Mouse (Mus musculus) lung, postnatal 0 days (tissue): ENCODE measurements around the gene St8sia1. TPM values are rescaled to one million over a fixed set of nuclear protein-coding genes. Genes with fewer than 3 reads are reported as not detected.

Experiments
- ATAC-seq: fragments of 200-750 bp; cut with Nextera tagmentation; 2 replicates; pipeline ENCODE4 v1.8.0; 2017; ENCODE audit warnings: moderate library complexity
- DNase-seq: peaks from one replicate; pipeline ENCODE4 v3.0.0-alpha.2; 2016; ENCODE audit warnings: low spot score
- H3K27ac ChIP-seq: fragments of 300-500 bp; sonication (generic); 2 replicates; pipeline ENCODE4 v1.5.1; 2014; ENCODE audit warnings: antibody characterized with exemption, mild to moderate bottlenecking, low read length, mixed read lengths
- H3K27me3 ChIP-seq: fragments of 300-500 bp; sonication (generic); replicated peaks from 2 replicates; pipeline ENCODE4 v1.6.1; 2014; ENCODE audit warnings: low read length, mixed read lengths; ENCODE audit not compliant: insufficient read depth
- H3K36me3 ChIP-seq: fragments of 300-500 bp; sonication (generic); 2 replicates; pipeline ENCODE4 v1.6.1; 2014; ENCODE audit warnings: low read length, mixed read lengths; ENCODE audit not compliant: insufficient read depth
- H3K4me1 ChIP-seq: fragments of 300-500 bp; sonication (generic); 2 replicates; pipeline ENCODE4 v1.6.1; 2014; ENCODE audit warnings: antibody characterized with exemption, low read depth, low read length, mixed read lengths; ENCODE audit not compliant: insufficient read depth
- H3K4me2 ChIP-seq: fragments of 300-500 bp; sonication (generic); replicated peaks from 2 replicates; pipeline ENCODE4 v1.6.1; 2014; ENCODE audit warnings: low read depth, mild to moderate bottlenecking, low read length, moderate library complexity, mixed read lengths
- H3K4me3 ChIP-seq: fragments of 300-500 bp; sonication (generic); 2 replicates; pipeline ENCODE4 v1.5.1; 2014; ENCODE audit warnings: low read depth, low read length
- H3K9ac ChIP-seq: fragments of 300-500 bp; sonication (generic); replicated peaks from 2 replicates; pipeline ENCODE4 v1.6.1; 2014; ENCODE audit warnings: low read depth, mild to moderate bottlenecking
- H3K9me3 ChIP-seq: fragments of 300-500 bp; sonication (generic); 2 replicates; pipeline ENCODE4 v1.6.1; 2016; ENCODE audit warnings: low read length, mixed read lengths
- CTCF ChIP-seq: IDR thresholded peaks from 2 replicates; pipeline ENCODE4 v1.5.1; 2016; ENCODE audit warnings: antibody characterized with exemption, mild to moderate bottlenecking
- EP300 ChIP-seq: IDR thresholded peaks from 2 replicates; pipeline ENCODE4 v1.6.1; 2016; ENCODE audit warnings: antibody characterized with exemption, mild to moderate bottlenecking, control low read depth
- WGBS: fragments of 180-500 bp; shearing (Covaris S2); extraction: QIAGEN DNeasy Blood & Tissue Kit; methylation state at CpG from one replicate; pipeline ENCODE4 v1.1.7; 2014; 5-methylcytosine and 5-hydroxymethylcytosine counted together
- polyA plus RNA-seq: library from polyadenylated mRNA; unstranded; fragments of >200 nt; fragmentation: Nextera tagmentation; extraction: Ambion mirVana; gene quantifications from 2 replicates; pipeline ENCODE4 v1.2.1, GENCODE M21; 2015

Gene St8sia1
- polyA plus RNA-seq, 1 experiment from 2014 or later, result 0.11 TPM

DNA sequence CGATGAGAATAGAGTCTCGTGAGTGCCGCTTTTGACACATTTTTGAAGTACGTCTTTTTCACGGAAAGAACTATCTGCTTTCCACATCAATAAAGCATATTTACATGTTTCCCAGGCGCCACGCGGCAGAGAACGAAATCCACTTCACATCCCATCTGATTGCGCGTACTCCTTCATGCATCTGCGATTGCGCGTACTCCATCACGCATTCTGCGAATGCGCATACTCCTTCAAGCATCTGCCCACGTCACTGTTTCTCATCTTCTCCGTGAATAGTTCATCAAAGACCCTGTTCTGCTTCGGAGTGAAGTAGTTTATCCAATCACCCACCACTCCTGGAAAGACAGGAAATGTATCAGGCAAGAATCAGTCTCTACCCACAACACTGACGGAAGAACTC lies 178.1 kb downstream of the St8sia1 start:
- no peak overlapping the region for H3K27ac ChIP-seq
- TF ChIP-seq EP300 (no peak), CTCF (no peak)
- no peaks in the 10 kb centered on the region for H3K36me3 ChIP-seq
- no peak overlapping the region for H3K4me3 ChIP-seq
- H3K9ac ChIP-seq, result no peak overlapping the region
- H3K27me3 ChIP-seq, result no peaks in the 10 kb centered on the region
- H3K9me3 ChIP-seq, result no peaks in the 10 kb centered on the region
- ATAC-seq, result no peak
- 81% methylated on average over 21 of the region's 21 CpGs for whole genome bisulfite sequencing
- H3K4me1 ChIP-seq, result no peaks in the 10 kb centered on the region
- H3K4me2 ChIP-seq, result no peak overlapping the region
- no peak for DNase-seq

DNA sequence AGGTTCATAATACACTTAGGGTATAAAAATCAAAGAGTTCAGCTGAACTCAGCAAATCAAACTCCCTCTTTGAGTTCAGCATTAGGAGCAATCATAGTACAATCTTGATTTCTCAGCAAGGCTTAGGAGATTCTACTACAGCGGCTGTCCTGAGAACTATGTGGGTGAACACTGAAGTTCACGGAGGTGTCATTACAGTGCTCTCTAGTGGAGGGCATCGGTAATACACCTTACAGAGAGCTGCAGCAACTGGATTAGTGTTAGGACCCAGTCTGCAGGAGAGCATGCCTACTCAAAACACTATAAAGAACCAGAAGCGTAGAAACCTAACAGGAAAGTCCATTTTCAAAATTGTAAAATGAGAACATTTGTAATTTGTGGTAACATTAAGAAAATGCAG lies 178.9 kb downstream of the St8sia1 start:
- 34% methylated on average over 4 of the region's 4 CpGs for WGBS
- Histone ChIP-seq H3K36me3 (no peaks in the 10 kb centered on the region), H3K4me1 (no peaks in the 10 kb centered on the region), H3K4me3 (no peak overlapping the region), H3K9ac (no peak overlapping the region), H3K4me2 (no peak overlapping the region), H3K9me3 (no peaks in the 10 kb centered on the region), H3K27me3 (no peaks in the 10 kb centered on the region), H3K27ac (no peak overlapping the region)
- ATAC-seq (no peak), DNase-seq (peak; percentile 57)
- TF ChIP-seq EP300 (no peak), CTCF (peak; percentile 82)

DNA sequence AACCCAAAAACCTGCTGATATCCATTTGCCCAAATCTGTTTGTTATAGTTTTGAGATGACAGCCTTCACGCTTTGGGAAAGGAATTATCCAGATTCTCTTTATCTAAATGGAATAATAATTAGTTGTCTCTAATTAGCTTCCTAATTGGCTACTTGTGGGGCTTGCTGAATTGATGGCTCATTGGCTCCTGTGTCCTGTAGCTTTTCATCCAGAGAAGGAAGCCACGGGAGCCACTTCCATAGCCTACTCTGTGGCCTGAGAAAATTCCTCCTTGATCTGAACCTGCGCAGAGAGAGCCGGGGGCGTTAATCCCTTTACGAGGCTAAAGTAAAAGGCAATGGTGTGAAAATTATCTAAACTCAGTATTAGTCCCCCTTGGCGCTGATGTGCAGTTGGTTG lies 183.0 kb downstream of the St8sia1 start:
- H3K27ac ChIP-seq, result no peak overlapping the region
- no peak overlapping the region for H3K4me2 ChIP-seq
- no peaks in the 10 kb centered on the region for H3K4me1 ChIP-seq
- ATAC-seq (no peak), DNase-seq (no peak)
- H3K4me3 ChIP-seq, result no peak overlapping the region
- TF ChIP-seq EP300, result no peak
- TF ChIP-seq CTCF, result no peak
- no peaks in the 10 kb centered on the region for H3K9me3 ChIP-seq
- H3K27me3 ChIP-seq, result no peaks in the 10 kb centered on the region
- WGBS, result 83% methylated on average over 7 of the region's 7 CpGs
- H3K9ac ChIP-seq, result no peak overlapping the region
- peaks cover 5% of the 10 kb centered on the region; the same call in 1 of the 2 replicates for H3K36me3 ChIP-seq

DNA sequence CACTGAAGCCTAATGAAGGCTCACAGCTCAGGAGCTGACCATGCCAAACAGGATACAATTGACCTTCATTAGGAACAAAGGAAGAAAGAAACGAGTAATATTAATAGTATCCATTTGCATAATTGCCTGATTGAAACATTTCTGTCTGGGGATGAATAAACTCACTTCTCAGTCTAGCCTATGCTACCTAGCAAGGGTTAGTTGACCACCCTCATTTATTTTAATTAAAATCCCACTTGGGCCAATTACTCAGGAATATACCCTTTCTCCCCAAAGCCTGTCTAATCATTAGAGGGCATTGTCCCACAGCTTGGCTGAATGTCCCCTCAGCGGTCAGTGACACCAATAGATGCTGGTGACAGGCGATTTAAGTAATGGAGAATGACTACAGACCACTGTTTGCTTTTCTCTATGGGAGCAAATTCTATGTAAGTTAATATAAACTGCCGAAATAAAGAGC lies 183.6 kb downstream of the St8sia1 start:
- Histone ChIP-seq H3K9ac (no peak overlapping the region), H3K4me2 (no peak overlapping the region), H3K36me3 (peaks cover 5% of the 10 kb centered on the region; the same call in 1 of the 2 replicates), H3K4me1 (no peaks in the 10 kb centered on the region), H3K9me3 (no peaks in the 10 kb centered on the region), H3K4me3 (no peak overlapping the region), H3K27ac (no peak overlapping the region), H3K27me3 (no peaks in the 10 kb centered on the region)
- 81% methylated on average over 4 of the region's 4 CpGs for WGBS
- no peak for ATAC-seq
- no peak for TF ChIP-seq CTCF
- no peak for TF ChIP-seq EP300
- no peak for DNase-seq

DNA sequence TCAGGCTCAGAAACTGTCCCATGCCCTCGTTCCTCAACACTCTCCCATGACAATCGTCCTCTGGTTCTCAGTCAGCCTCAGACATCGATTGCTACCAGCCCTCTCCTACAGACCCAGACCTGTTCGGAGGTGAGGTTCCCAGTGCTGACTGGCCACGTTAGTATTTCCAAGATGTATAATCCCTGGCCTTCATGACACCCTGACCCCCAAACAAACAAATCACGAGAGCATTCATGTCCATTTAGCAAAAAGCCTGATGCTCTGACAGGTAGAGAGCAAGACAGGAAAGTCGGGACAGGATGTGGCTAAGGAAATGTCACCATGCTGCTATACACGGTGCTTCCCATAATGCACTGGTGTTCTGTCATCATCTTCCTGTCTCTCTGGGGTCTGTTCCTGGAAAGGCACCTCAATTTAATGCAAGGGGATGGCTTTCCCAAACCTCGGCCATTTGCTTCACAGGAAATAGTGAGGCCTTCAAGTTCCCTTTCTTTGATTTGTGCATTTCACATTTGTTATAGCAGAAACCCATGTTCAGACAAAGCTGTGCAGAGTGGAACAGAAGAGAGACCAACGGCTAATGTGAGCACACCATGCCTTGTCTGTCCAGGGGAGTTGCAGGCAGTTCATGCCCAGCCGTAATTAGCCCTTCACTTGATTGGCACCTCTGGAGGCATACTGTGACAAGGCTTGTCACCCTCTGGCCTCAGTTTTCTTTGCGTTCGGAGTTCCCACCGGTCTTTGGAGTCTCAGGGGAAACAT lies 184.3 kb downstream of the St8sia1 start:
- no peak overlapping the region for H3K4me2 ChIP-seq
- TF ChIP-seq CTCF (no peak), EP300 (no peak)
- H3K9ac ChIP-seq, result no peak overlapping the region
- no peaks in the 10 kb centered on the region for H3K9me3 ChIP-seq
- H3K4me1 ChIP-seq, result no peaks in the 10 kb centered on the region
- H3K27ac ChIP-seq, result no peak overlapping the region
- DNase-seq (no peak), ATAC-seq (no peak)
- H3K36me3 ChIP-seq, result peaks cover 5% of the 10 kb centered on the region; the same call in 1 of the 2 replicates
- no peaks in the 10 kb centered on the region for H3K27me3 ChIP-seq
- 66% methylated on average over 14 of the region's 14 CpGs for WGBS
- no peak overlapping the region for H3K4me3 ChIP-seq

DNA sequence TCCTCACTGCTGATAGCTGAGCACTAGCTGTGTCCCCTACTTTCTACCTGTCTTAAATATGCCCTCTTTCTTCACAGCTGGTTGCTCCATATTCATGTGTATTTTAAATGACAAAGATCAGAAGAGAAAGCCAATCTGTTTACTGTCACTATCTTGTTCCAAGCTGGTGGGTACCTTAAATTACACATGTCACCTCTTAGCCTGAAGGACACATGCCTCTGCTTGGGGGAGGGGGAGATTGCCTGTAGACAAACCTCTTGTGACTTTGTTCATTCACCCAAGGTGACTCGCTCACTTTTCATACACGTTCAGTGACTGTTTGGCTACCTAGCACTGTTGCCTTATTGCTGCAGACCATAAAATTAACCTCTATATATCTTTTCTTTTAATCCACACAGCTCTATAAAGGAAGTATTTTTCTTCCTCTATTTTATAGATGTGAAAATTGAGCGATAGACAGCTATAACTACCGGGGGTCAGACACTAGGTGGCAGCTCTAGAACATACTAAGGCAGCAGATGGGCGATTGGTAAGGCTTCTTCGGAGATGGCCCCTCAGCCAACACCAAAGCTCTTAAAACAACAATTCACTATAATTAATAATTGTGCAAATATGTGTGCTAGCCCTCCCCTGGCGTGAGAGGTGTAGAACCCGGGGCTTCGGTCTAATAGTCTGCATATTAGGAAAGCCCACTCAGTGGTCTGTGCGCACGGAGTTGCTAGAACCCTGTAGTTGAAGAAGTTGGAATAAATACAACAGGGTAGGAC lies 185.0 kb downstream of the St8sia1 start:
- Histone ChIP-seq H3K4me3 (no peak overlapping the region), H3K4me1 (no peaks in the 10 kb centered on the region), H3K27ac (no peak overlapping the region), H3K9ac (no peak overlapping the region), H3K27me3 (no peaks in the 10 kb centered on the region), H3K4me2 (no peak overlapping the region), H3K9me3 (no peaks in the 10 kb centered on the region), H3K36me3 (peaks cover 13% of the 10 kb centered on the region; the same call in 1 of the 2 replicates)
- ATAC-seq, result peak; percentile 44; the same call in 1 of the 2 replicates
- TF ChIP-seq EP300, result no peak
- peak; percentile 73 for TF ChIP-seq CTCF
- peak; percentile 68 for DNase-seq
- WGBS, result 40% methylated on average over 11 of the region's 11 CpGs
